Mouse (Mus musculus): ENCODE data around the gene Htr3b.

Gene Htr3b

DNA sequence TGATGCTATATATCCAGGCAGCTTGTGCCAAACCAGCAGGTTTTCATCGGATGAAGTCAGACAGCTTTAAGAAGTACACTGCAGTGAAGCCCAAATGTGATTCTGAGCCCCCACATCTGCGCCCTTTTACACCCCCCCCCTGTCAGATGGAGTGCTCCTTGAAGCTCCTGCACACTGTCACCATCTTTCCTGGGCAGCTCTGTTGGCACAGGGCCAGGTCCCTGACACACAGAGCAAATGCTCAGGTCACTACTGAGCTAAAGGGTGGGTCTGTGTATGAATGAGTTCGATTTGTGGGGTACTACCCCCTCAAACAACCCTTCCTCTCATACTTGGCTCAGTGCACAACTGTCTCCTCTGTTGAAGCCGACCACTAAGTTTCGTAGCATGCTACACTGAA lies 35.4 kb downstream of the Htr3b start:
- no peak for ATAC-seq (ENCODE audit: insufficient number of reproducible peaks, low FRiP score, low TSS enrichment)

DNA sequence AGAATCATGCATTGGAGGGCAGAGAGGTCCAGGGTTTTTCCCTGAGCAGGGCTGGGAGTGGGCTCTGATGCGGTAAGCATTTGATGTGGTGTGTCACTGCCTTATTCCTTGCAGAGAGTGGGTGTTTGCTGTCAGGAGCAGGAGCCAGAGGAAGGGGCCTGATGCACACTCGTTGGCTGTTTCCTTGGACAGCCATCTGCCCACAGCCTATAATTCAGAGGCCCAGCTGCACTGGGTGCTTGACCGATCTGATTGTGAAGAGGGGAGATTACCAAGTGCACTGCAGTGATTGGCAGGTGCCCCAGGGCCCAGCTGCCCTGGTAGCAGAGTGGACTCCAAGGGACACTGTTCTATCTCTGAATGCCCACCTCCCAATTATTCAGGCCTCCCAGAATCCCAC lies 36.0 kb downstream of the Htr3b start:
- no peak for ATAC-seq (ENCODE audit: insufficient number of reproducible peaks, low FRiP score, low TSS enrichment)

DNA sequence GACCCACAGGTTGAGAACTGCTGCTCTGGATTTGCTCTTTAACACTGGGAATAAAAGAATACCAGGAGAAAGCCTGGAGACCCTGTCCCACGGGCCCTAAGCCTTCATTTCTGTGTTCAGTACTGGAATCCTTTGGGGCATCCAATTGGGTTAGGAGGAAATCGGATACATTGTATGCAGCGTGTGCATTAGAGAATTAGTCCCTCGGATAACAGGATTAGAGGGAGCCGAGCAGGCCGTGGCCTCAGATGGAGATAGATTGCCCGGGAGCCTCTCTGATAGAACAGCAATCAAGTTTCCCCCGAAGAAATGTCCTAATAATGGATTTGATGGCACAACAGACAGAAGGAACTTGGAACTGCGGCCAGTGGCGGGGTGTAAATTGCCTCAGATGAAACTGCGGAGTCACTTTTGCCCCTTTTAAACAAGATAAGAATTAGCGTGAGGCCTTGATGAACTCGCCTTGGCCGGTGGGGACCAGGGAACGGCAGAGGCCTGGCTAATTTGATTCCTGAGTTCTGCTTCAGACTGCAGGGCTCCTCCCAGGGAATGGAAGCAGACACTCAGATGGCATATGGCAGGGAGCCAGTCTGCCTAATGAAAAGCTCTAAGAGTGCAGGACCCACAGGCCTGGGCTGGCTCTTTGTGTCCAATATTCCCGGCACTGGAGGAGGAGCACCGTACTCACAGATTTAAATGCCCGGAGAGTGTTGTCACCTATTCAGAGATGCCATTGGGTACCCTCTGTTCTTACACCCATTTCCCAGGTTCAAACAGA lies 48.6 kb downstream of the Htr3b start:
- ATAC-seq (ENCODE audit: insufficient number of reproducible peaks, low FRiP score, low TSS enrichment) = no peak

DNA sequence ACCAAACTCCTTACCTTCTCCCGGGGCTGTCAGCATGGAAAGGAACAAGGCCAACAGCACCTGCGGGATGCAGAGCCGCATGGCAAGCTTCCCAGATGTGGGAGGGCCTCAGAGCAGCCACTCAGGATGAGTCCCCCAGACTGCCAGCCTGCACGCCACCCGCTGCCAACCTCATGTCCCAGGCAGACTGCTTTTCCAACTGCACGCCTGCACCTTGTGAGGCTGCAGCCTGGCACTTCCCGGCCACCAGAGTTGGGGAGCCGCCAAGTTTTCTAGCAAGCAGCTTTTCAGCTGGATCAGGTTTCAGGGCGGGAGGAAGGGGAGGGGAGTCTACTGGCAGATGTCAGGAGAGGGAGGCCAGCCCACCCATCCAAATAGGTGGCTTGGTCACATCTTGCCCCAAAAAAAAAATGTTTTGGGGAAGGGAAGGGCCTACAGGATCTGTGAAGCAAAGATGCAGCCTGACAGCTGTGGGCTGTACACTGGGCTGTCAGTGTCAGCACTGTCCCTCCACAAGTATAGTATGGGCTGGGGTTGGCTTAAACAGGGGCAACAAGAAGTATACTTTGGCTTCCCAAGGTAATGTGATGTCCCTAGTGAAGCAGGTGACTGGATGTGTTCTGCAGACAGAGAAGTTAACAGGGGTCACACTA lies 53.8 kb downstream of the Htr3b start, which contains the start of gene Htr3a:
Gene Htr3a (minus strand): TSS at position 215 of the 653 bp plus-strand sequence.
- peak; percentile 74 for ATAC-seq (ENCODE audit: insufficient number of reproducible peaks, low FRiP score, low TSS enrichment)

DNA sequence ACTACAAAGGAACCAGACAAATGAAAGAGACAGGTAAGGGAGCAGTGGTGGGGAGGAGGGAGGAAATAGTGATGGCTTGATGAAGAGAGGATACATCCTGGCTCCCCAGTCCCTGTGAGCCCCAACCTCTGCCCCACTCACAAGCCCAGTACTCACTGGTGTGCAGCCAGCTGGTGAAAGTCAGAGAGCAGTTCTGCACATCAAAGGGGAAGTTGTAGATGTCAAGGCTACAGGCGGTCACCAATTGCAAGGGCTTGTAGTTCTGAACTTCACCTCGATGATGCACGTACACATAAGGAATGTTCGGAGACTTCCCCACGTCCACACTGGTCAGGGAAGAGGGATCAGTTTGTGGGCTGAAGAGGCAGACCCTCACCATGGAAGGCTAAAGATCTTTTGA lies 60.4 kb downstream of the Htr3b start:
- ATAC-seq (ENCODE audit: insufficient number of reproducible peaks, low FRiP score, low TSS enrichment) = no peak

DNA sequence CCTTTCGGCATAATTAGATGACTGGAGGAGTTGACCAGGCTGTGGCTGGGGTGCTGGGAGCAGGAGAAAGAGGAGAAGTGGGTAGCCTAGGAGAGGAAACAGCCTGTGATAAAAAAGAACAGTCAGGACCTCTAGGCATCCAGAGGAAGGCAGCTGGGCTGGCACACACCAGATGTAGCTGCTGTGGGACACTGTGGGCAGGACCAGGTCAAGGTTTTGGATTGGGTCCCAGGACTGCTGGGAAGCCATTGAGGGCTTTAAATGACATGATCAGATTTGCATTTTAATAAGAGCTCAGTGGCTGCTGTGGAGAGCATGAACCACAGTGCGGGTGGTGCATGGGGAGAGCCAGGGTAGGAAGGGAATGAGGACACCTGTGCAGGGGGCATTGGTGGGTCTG lies 61.0 kb downstream of the Htr3b start:
- no peak for ATAC-seq (ENCODE audit: insufficient number of reproducible peaks, low FRiP score, low TSS enrichment)

DNA sequence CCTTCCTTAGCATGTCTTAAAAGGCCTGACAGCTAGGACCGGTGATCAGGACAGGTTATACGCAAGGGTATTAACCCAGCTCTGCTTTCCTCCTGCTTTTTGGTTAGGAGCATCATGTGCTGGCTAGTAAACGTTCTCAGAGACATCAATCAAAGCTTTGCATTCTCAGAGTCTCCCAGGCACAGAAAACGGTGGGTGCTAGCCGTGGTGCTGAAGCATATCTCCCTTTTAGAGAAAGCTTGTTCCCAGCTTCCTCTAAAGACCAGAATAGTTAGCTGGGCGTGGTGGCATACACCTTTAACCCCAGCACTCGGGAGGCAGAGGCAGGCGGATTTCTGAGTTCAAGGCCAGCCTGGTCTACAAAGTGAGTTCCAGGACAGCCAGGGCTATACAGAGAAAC lies 66.2 kb downstream of the Htr3b start:
- ATAC-seq (ENCODE audit: insufficient number of reproducible peaks, low FRiP score, low TSS enrichment) = no peak

DNA sequence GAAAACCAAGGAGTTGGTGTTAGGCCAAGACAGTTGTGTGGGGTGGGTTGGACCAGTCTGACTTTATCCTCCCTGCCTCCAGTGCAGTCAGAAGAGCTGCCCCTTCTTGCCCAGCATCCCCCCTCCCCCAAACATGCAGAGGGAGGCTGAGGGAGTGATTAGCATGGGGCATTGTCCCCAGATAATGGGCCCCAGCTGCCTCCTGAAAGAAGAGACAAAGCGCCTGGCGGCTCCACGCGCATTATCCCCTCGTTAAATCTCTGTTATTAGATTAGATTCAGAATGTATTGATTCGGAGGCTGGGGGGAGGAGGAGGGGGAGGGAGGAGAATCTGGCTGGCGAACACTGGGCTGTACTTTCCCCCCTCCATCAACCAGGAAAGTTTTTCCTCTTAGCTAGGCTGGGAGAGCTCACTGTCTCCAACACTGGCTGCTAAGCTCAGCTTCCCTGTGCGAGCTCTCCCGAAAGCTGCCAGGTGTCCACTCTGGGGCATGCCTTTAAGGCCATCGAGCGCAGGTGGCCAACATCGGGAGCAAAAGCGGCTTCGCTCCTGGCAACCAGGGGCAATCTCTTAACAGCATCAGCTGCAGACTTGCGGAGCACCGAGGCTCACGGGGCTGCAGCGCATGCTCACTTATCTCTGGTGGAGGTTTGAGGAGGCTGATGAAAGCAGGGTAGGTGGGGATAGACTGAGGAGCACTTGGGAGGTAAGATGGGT lies 68.8 kb downstream of the Htr3b start:
- no peak for ATAC-seq (ENCODE audit: insufficient number of reproducible peaks, low FRiP score, low TSS enrichment)

DNA sequence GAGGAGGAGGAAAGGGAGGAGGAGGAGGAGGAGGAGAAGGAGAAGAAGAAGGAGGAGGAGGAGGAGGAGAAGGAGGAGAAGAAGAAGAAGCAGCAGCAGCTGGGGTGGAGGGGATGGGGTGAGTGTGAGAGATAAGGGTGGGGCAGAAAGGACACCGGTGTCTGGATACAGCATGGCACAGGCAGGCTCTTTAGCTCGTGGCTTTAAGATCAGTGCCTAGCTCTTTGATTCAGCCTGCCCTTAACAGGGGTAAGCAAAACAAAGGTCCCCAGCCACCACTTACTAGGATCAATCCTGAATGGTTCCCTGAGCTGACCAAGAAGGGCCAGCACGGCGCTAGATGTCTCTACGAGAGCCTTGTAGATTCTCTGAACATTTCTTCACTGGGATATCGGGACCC lies 70.0 kb downstream of the Htr3b start:
- ATAC-seq (ENCODE audit: insufficient number of reproducible peaks, low FRiP score, low TSS enrichment) = no peak

DNA sequence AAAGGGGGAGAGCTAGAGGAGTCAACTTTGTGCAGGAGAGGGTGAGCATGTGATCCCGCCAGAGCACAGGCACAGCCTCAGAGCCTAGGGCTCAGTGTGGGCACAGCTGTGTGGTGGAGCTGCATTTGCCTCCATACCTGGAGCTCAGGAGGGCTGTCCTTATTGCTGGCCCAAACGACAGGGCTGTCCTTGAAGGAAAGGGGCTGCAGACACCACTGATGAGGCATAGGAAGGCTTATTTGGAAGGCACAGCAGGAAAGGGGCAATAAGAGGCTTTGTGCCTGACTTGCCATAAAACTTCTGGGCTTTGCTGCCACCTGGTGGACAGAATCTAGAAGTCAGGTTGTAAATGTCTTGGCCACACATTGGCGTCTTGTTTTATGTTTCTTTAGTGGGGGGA lies 70.8 kb downstream of the Htr3b start:
- peak; percentile 20; the same call in 1 of the 2 replicates for ATAC-seq (ENCODE audit: insufficient number of reproducible peaks, low FRiP score, low TSS enrichment)

DNA sequence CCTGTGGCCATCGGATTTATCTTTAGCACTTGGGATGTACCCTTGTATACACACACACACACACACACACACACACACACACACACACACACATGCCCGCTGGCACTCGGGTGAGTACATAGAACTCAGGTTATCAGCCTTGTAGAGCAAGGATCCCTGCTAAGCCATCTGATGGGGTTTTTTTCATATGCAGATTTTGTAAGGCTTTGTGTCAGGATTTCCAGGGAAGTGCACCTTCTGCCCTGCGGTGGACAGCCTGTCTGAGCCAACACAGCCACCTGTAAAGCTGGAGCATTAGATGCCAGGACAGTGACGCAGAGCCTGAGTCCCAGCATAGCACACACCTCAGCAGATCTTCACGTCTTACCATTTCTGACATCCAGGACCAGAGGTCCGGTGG lies 75.7 kb downstream of the Htr3b start:
- no peak for ATAC-seq (ENCODE audit: insufficient number of reproducible peaks, low FRiP score, low TSS enrichment)
